Mouse (Mus musculus): ENCODE data around the gene Armc7. TPM values are rescaled to one million over a fixed set of nuclear protein-coding genes. Genes with fewer than 3 reads are reported as not detected.

Gene Armc7
- total and polyA plus RNA-seq, 3 experiments = 7.5 to 12.5 (median 8.7) TPM

DNA sequence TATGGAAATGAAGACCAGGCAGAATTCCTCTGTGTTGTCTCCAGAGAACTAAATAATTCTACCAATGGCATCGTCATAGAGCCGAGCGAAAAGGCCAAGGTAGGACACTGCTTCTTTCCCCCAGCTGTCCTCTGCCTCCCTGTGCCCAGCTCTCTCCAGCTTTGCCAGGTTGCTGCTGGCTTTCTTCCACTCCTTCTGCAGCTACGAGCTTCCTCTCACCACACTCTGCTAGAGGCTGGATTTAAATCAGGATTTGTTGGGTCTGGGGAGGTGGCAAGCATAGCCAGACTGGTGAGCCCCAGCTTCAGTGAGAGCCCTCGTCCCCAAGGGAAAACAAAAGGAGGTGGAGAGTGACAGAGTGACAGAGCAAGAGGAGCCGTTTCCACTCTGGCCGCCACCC is 46.2 kb upstream of the Armc7 start:
- no peaks in the 10 kb centered on the region for H3K27me3 ChIP-seq (replicated peaks)
- TF ChIP-seq JUND (conservative IDR thresholded peaks at IDR 0.05; ENCODE audit: low read depth, low read length) (no peak), NELFE (IDR thresholded peaks at IDR 0.05; ENCODE audit: low read depth, low read length) (no peak), PAX5 (IDR thresholded peaks at IDR 0.05; ENCODE audit: low read length) (no peak), KAT2A (IDR thresholded peaks at IDR 0.05; ENCODE audit: insufficient replicate concordance, low read length) (no peak), POLR2A (IDR thresholded peaks at IDR 0.05; ENCODE audit: low read depth, low read length) (no peak), EP300 (IDR thresholded peaks at IDR 0.05; ENCODE audit: low read length) (no peak), UBTF (IDR thresholded peaks at IDR 0.05; ENCODE audit: low read depth, low read length) (no peak), ZKSCAN1 (IDR thresholded peaks at IDR 0.05; ENCODE audit: borderline replicate concordance, low read depth, low read length) (no peak), IRF4 (IDR thresholded peaks at IDR 0.05; ENCODE audit: low read depth, low read length) (no peak), USF1 (IDR thresholded peaks at IDR 0.05; ENCODE audit: low read depth, low read length) (no peak), MXI1 (IDR thresholded peaks at IDR 0.05; ENCODE audit: low read depth, low read length) (no peak), MAX (IDR thresholded peaks at IDR 0.05; ENCODE audit: low read length) (no peak)
- H3K9me3 ChIP-seq (replicated peaks; ENCODE audit: low read length) = no peaks in the 10 kb centered on the region
- H3K4me1 ChIP-seq (ENCODE audit: control insufficient read depth in 1 of 2, insufficient read depth in 2 of 2) = peaks cover 2 to 6% of the 10 kb centered on the region in 2 experiments; a peak in 3 of 4 replicates
- H3K27ac ChIP-seq (ENCODE audit: insufficient read depth, low read depth) = no peak overlapping the region
- no peak overlapping the region for H3K9ac ChIP-seq (ENCODE audit: insufficient read depth, low read depth)
- H3K79me2 ChIP-seq (replicated peaks; ENCODE audit: control insufficient read depth, extremely low read depth, insufficient read depth, poor library complexity, severe bottlenecking) = no peaks in the 10 kb centered on the region
- dilution Hi-C loops (cut with MboI; ENCODE audit: extremely low pct_ligation_motif_present, extremely low pct_unique_long_range_greater_than_20kb, low sequenced_read_pairs) (no loop called here), in situ Hi-C loops (cut with MboI; ENCODE audit: low pct_ligation_motif_present, low pct_unique_long_range_greater_than_20kb, low sequenced_read_pairs) (no loop called here)
- no peak overlapping the region for H3K4me3 ChIP-seq (replicated peaks in 1 of 3; ENCODE audit: low read depth in 2 of 3, low read length in 2 of 3, poor library complexity in 1 of 3)
- H3K4me2 ChIP-seq (ENCODE audit: insufficient read depth, low read depth, poor library complexity, severe bottlenecking) = no peak overlapping the region
- peaks cover 40 to 88% of the 10 kb centered on the region in 2 experiments for H3K36me3 ChIP-seq (replicated peaks in 1 of 2; ENCODE audit: control insufficient read depth in 1 of 2, insufficient read depth in 1 of 2, low read length in 1 of 2)
- no peak for DNase-seq (ENCODE audit: extremely low read depth)

GRCm38 (mm10) chr11:115430561-115430960 is 44.9 kb upstream of the Armc7 start:
- in situ Hi-C loops (cut with MboI; ENCODE audit: low pct_ligation_motif_present, low pct_unique_long_range_greater_than_20kb, low sequenced_read_pairs) = no loop called here
- Histone ChIP-seq H3K27me3 (replicated peaks) (no peaks in the 10 kb centered on the region), H3K4me2 (ENCODE audit: insufficient read depth, low read depth, poor library complexity, severe bottlenecking) (no peak overlapping the region), H3K4me1 (ENCODE audit: control insufficient read depth in 1 of 2, insufficient read depth in 2 of 2) (peaks cover 2 to 6% of the 10 kb centered on the region in 2 experiments; a peak in 3 of 4 replicates), H3K4me3 (replicated peaks in 1 of 3; ENCODE audit: low read depth in 2 of 3, low read length in 2 of 3, poor library complexity in 1 of 3) (no peak overlapping the region), H3K79me2 (replicated peaks; ENCODE audit: control insufficient read depth, extremely low read depth, insufficient read depth, poor library complexity, severe bottlenecking) (no peaks in the 10 kb centered on the region), H3K36me3 (replicated peaks in 1 of 2; ENCODE audit: control insufficient read depth in 1 of 2, insufficient read depth in 1 of 2, low read length in 1 of 2) (peaks cover 40 to 77% of the 10 kb centered on the region in 2 experiments), H3K27ac (ENCODE audit: insufficient read depth, low read depth) (no peak overlapping the region), H3K9ac (ENCODE audit: insufficient read depth, low read depth) (no peak overlapping the region), H3K9me3 (replicated peaks; ENCODE audit: low read length) (no peaks in the 10 kb centered on the region)
- dilution Hi-C loops (cut with MboI; ENCODE audit: extremely low pct_ligation_motif_present, extremely low pct_unique_long_range_greater_than_20kb, low sequenced_read_pairs) = no loop called here
- no peak for DNase-seq (ENCODE audit: extremely low read depth)
- no peak for TF ChIP-seq RAD21 (IDR thresholded peaks at IDR 0.05; ENCODE audit: low read depth, low read length)
- TF ChIP-seq ETS1 (conservative IDR thresholded peaks at IDR 0.05; ENCODE audit: low read depth, low read length) = no peak
- no peak for TF ChIP-seq RCOR1 (conservative IDR thresholded peaks at IDR 0.05; ENCODE audit: low read depth, low read length)
- TF ChIP-seq CTCF (conservative IDR thresholded peaks at IDR 0.05 in 1 of 2, IDR thresholded peaks at IDR 0.05 in 1 of 2; ENCODE audit: low read depth in 2 of 2, low read length in 2 of 2) = no peak
- TF ChIP-seq UBTF (IDR thresholded peaks at IDR 0.05; ENCODE audit: low read depth, low read length) = no peak
- TF ChIP-seq KAT2A (IDR thresholded peaks at IDR 0.05; ENCODE audit: insufficient replicate concordance, low read length) = no peak
